Mouse (Mus musculus) brain, adult 2 months (tissue): ENCODE data around the gene Mrpl41.

Source experiments
- DNase-seq: peaks from one replicate; pipeline ENCODE4 v3.0.0; 2011; ENCODE audit warnings: low read depth, low spot score

Mrpl41 gene

GRCm38 (mm10) chr2:24974906-24975703 is at the start of gene Mrpl41:
TSS of gene Mrpl41 (minus strand) at chr2:24975098.
- DNase-seq = peak; percentile 99

DNA sequence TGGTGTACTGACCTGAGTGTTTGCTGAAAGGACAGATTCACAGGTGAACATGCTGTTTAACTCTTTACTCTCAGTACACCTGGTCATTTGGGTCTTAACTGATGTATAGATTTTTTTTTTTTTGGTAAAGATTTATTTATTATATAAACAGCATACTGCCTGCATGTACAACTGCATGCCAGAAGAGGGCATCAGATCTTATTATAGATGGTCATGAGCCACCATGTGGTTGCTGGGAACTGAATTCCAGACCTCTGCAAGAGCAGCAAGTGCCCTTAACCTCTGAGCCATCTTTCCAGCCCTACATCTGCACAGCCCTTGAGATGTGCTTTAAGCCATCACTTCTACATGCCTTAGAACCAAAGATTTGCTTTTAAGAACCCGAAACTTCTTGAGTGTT is 47.8 kb upstream of the Mrpl41 start:
- no peak for DNase-seq

- DNase-seq = no peak
These were observed 33.4 kb upstream of the Mrpl41 start for GRCm38 (mm10) chr2:25008250-25008649.

GRCm38 (mm10) chr2:25006767-25007166 is 31.9 kb upstream of the Mrpl41 start:
- no peak for DNase-seq

GRCm38 (mm10) chr2:25003946-25004786 is 29.3 kb upstream of the Mrpl41 start:
- no peak for DNase-seq

- peak; percentile 55 for DNase-seq
These were observed 25.8 kb upstream of the Mrpl41 start for GRCm38 (mm10) chr2:25000544-25001235.

DNA sequence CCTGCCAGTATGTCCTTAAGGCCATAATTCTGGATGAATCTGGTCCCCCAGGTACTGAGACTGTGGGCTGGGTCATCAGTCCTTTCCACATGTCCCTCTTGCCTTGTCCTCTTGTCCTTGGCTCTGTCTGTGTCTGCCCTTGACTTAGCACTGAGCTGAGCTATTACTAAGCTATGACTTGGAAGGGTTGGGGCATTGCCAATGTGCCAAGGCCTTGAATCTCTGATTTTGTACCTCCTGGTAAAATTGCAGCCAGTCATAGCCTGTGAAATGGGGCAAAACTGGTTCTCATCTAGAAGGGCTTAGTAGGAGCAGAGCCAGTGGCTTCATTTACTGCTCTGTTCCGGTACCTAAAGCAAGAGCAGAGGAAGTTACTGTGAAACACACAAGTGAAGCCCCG is 21.6 kb upstream of the Mrpl41 start:
- no peak for DNase-seq

DNA sequence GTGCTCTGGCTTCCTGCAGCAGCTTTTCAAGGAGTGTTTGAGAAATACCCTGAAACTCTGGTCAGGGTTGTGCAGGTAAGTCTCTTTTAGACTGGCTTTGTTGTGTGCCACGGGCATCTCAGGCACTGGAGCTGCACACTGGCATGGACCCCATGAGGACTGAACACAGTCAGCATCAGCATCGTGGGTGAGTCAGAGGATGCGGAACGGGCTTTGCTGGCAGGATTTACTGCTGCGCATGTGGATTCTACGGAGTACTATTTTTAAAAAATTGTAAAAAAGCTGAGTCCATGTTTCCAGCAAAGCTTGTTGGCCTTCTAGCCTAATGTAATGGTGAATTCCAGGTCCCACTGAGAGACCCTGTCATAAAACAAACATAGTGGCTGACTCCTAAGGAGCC is 20.4 kb upstream of the Mrpl41 start:
- DNase-seq = peak; percentile 67

- DNase-seq = no peak
These were observed 12.9 kb upstream of the Mrpl41 start for GRCm38 (mm10) chr2:24987762-24988161.

GRCm38 (mm10) chr2:24976960-24977359 is 2.1 kb upstream of the Mrpl41 start:
- no peak for DNase-seq

- DNase-seq = peak; percentile 87
These were observed 903 bp upstream of the Mrpl41 start, which contains the start of gene Pnpla7 for GRCm38 (mm10) chr2:24975704-24976297. TSS of gene Pnpla7 (plus strand) at chr2:24976033.

- peak; percentile 36 for DNase-seq
These were observed 446 bp downstream of the Mrpl41 start for GRCm38 (mm10) chr2:24974452-24974851.

DNA sequence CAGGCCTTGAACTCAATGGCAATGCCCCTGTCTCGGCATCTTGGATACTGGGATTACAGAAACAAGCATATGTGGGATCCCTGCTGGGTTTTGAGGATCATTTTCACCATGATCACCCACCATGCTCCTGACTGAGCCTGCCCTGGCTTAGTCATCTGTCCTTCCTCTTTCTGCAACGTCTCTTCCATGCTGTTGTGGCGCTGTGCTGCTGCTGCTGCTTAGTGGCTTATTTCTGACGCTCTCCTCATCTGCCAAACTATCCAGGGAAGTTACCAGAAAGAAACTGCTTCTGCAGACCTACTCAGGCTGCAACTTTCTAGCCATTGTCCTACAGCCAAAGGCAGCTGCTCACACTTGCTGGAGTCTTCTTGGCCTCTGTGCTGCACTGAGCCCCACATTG is 4.5 kb downstream of the Mrpl41 start:
- peak; percentile 15 for DNase-seq

GRCm38 (mm10) chr2:24962304-24963000 is 12.4 kb downstream of the Mrpl41 start, which contains the start of gene Dph7:
TSS of gene Dph7 (plus strand) at chr2:24962400.
- DNase-seq = peak; percentile 95

GRCm38 (mm10) chr2:24960910-24961309 is 14.0 kb downstream of the Mrpl41 start:
- peak; percentile 61 for DNase-seq

- no peak for DNase-seq
These were observed 22.3 kb downstream of the Mrpl41 start for GRCm38 (mm10) chr2:24952537-24953055.

GRCm38 (mm10) chr2:24950189-24950535 is 24.7 kb downstream of the Mrpl41 start:
- DNase-seq = no peak

- DNase-seq = peak; percentile 98
These were observed 25.3 kb downstream of the Mrpl41 start, which contains the start of gene Zmynd19 for GRCm38 (mm10) chr2:24949421-24950188. TSS of gene Zmynd19 (plus strand) at chr2:24949792.

- DNase-seq = peak; percentile 69
These were observed 30.6 kb downstream of the Mrpl41 start for GRCm38 (mm10) chr2:24944304-24944703.

DNA sequence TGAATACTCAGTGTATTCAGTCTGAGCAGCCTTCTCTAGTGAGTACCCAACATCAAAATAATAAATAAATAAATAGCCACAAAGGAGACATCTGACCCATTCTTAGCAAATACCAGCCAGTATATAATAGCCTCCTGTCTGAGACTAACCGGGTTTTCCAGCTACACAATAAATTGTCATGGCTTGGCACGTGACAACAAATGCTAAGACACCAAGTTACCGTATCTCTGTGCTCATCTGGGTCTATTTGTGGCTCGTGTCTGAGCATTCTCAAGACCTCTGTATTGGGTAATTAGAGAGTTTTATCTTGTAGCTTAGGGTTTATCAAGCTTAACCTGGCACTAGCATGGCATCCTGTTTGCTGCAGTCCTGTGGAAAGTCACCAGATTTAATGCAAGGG is 32.8 kb downstream of the Mrpl41 start:
- DNase-seq = no peak
